Mouse (Mus musculus): Measurements from ENCODE around the gene Angptl4.

Angptl4 gene

DNA sequence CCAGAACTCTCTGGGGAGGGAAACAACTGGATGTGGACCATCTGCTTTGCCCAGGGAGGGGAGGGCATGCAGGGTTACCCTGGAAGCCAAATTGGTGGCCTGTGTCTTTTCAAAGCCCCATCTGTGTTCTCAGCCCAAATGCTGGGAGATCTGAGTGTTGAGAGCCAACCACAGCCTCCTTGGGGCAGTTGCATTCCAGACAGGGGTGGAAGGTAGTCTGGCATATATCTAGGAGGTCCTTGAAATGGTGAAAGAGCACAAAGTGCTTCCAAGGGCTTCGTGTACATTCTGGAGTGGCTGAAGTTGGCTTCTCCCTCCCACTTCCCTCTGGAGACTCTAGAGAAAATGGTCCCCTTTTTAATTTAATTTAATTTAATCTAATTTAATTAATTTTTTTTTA lies 23.1 kb upstream of the Angptl4 start:
- DNase-seq (ENCODE audit: low spot score) = peak; percentile 63

DNA sequence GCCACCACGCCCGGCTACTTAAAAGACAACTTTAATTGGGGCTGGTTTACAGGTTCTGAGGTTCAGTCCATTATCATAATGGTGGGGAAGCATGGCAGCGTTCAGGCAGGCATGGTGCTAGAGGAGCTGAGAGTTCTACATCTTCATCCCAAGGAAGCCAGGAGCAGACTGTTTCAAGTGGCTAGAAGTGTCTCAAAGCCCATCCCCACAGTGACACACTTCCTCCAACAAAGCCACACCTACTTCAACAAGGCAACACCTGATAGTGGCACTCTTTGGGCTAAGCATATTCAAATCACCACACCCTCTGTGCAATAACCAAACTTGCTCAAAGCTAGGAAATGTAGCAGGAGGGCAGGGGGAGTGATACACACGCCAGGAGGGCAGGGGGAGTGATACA lies 22.6 kb upstream of the Angptl4 start:
- no peak for DNase-seq (ENCODE audit: low spot score)

DNA sequence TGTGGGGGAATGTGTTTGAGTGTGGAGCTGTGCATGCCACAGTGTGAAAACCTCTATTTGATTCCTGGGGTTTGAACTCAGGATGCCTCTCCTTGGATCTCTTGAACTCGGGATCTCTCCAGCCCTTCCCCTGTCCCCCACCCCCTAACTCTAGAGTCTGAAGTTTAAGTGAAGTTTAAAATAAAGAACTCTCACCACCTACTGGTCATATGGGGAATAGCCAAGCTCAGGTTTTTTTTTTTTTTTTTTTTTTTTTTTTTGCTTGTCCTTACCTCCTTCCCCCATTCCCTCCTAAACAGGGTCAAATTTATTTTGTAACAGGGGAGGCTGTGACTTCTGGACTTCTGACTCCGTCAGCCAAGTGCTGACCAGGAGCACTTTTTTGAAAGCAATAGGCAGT lies 20.6 kb upstream of the Angptl4 start:
- peak; percentile 59 for DNase-seq (ENCODE audit: low spot score)

DNA sequence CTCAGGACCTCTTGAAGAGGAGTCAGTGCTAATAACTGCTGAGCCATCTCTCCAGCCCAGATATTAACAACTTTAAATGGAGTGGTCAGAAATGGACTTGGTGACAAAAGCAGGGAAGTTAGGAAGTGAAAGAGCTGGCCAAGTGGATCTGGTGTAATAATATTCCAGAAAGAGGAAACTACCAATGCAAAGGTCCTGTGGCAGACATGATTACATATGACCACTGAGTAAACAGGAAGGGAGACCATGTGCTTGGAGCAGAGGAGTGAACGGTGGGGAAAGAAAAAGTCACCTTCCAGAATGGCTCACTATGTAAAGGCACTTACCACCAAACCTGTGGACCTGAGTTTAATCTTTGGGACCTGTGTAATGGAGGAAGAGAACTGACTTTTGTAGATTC lies 17.6 kb upstream of the Angptl4 start:
- no peak for DNase-seq (ENCODE audit: low spot score)

DNA sequence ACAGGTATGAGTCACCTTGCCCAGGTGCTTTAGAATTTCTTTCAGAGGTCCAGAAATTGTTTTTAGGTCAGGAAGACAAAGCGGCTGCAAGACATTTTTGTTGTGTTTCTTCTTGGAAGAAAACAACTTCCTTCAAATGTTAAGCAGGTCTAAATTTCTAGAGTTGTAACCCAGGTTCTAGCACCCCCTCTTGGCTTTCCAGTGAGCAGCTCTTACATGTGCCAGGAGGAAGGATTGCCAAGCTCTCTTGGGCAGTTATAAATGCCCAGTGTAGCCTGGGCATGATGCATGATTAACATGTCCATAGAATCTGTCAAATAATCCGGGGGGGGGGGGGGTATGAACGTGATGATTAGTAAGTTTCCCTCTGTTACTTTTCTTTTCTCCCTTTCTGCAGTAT lies 16.7 kb upstream of the Angptl4 start:
- peak; percentile 46 for DNase-seq (ENCODE audit: low spot score)

DNA sequence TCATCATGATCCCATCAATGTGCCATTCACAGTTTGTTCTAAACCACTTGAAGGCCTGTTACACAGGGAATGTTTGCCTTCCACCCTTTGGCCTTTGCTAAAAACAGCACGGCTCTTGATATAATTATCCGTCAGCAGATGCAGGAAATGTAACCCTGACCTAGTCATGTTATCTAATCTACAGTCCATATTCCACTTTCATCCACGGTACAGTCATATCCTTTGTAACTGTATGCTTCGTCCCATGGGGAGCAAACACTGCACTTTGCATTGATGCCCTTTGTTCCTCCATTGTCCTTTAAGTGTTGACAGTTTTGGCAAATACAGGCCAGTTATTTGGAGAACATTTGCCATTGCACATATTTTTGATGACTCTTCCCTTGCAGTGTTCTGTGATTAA lies 7.1 kb upstream of the Angptl4 start:
- peak; percentile 55 for DNase-seq (ENCODE audit: low spot score)

DNA sequence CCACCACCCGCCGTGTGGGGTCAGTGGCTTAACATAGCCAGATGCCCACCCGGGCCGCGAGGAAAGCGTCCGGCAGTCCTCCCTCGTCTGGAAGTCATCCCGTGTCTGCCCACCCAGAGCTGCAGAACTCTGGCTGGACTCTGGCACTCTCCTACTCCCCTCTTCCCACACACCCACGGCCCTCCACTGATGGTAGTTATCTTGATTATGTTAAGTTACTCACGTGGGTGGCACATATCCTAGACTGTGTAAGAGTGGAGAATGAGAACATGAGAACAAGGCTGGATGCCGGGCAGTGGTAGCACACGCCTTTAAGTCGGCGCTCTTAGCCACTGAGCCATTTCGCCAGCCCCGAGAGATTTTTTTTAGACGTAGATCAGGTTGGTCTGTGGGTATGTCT lies 4.7 kb upstream of the Angptl4 start:
- DNase-seq (ENCODE audit: low spot score) = no peak

DNA sequence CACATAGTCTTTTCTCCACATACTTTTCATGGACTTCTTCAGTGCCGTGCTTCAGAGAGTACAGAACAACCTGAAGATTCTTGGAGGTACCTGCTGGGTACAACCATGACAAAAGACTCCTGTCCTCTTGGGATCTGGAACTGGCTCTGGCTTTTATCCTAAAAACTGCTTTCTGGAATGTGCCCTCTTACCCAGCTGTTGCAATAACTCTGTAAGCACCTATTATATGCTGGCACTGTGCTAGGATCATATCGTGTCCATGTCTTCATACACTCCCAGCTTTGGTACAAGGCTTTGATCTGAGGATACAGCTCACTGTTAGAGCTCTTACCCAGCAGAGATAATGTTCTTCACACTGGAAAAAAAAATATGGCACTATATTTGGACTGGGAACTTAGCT lies 3.3 kb upstream of the Angptl4 start:
- no peak for DNase-seq (ENCODE audit: low spot score)

DNA sequence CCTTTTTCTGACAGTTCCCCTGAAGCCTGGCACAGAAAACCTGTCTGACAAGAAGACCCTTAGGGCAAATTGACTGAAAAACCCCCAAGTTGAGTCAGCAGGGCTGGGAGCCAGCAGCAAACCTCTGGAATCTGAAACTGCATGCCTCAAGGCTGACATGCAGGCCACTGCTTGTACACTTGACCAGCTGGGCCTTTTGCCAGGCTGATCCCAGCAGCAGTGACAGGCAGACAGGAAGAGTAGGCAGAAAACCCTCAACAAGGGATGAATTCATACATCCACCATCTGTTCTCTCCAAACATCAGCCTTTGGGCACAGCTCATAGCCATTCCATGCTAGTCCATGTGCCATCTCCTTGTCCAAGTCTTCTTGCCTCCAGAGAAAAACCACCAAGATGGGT lies 1.8 kb upstream of the Angptl4 start:
- DNase-seq (ENCODE audit: low spot score) = peak; percentile 79

DNA sequence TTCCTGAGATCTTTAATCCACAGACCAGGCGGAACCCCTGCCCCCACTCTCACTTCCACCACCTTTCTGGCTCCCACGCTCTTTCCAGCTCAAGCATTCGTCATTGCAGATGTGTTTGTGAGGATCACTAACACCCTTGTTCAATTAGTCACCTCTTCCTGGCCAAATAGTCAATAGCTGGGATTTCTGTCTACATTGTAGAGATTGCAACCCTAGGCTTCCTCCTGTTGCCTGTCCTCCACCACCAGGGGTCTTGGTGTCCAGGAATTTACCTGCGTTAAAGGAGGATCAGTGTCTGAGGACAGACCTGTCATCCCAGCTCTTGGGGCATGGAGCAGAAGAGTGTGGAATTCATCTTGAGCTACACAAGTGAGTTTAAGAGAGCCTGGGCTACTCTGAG lies 437 bp upstream of the Angptl4 start:
- DNase-seq (ENCODE audit: low spot score) = no peak

DNA sequence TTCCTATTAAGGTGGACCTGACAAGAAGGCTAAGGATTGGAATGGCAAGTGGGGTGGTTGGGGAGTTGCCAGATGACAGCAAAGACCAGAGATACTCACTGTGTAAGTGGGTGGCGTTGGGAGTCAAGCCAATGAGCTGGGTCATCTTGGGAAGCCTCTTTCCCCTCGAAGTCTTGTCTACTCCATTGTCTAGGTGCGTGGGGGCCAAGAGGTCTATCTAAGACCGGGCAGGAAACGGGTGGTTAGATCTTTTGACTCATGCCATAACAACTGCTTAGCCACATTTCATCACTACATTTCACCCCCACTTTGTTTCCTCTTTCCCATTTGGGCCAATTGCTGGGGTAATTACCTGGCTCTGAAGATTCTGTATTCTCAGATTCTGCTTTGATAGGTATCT lies 1.2 kb downstream of the Angptl4 start:
- no peak for DNase-seq (ENCODE audit: low spot score)

DNA sequence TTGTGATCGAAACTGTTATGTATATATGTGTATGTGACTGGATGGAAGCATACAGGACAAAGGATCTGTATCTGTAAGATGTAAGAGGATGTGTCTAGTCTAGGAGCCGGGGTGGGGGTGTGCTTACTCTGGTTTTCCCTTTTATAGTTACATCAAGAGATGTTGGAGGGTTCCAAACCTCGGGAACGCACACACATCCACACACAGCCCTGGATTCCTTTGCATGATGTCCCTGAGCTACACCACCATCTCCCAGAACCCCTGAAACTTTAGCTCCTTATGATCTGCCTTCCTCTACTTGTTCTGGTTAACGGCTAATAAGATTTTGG lies 1.7 kb downstream of the Angptl4 start:
- no peak for DNase-seq (ENCODE audit: low spot score)

DNA sequence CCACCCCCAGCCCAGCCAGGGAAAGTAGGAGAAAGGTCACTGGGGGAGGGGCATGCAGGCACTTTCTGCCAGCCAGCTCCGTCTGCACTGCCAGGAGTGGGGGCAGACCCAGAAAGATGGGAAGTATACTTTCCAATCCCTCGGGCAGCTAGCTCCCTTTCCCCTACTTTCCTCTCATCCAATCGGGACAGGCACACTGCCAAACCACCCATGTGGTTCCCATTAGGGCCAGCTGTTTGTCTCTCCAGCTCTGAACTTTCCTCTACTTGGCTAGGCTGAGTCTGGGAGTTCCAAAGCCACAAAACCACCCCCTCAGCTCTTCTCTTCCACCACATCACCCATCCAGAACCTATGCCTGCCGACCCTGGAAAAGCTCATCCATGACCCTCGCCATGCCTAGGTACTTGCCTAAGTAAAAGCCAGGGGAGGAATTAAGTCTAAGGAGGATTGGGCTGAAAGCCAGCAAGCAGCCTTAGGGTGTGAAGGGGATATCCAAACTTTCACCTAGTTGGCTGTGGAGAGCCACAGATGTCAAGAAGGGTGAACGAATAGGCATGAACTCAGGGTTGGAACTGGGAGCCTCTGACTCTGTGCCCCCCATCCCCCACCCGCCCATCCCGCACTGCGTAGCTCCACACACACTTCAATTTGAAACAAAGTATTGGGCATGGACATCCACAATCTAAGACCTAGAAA lies 2.2 kb downstream of the Angptl4 start:
- peak; percentile 90 for DNase-seq (ENCODE audit: low spot score)

DNA sequence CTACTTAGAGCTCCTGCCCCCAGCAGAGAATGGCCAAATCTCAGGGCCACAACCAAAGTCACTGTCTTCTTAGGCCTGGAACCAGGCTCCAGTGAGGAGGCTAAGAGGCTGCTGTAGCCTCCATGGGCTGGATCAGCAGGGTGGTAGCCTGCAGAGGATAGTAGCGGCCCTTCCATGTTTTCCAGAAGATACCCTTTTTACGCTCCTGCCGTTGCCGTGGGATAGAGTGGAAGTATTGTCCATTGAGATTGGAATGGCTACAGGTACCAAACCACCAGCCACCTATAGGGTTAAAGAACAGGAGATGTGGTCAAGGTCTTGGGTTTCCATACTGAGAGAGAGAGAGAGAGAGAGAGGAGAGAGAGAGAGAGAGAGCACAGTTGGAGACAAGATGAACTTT lies 6.3 kb downstream of the Angptl4 start:
- no peak for DNase-seq (ENCODE audit: low spot score)

DNA sequence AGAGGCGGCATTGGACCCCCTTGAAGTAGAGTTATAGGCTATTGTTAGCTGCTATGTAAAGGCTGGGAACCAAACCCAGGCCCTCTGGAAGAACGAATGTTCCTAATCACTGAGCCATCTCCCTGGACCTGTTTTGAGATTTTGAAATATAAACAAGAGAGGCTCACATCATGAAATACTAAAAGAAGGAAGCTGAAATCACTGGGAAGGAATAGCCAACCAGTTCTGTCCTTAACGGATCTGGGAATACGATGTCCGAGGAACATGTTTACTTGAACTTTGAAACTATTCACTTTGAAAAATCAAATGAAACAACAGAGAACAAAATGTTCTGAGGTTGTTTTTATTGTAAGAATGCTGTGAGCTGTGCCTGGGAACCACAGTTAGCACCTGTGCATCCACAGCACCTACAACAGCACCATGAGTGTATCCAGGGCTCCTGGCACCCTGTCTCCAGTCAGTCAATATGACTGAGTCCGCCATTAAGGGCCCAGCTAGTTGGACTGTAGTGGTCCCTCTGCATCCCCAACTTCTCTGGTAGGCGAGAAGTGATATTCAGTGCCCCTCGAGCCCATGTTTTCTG lies 7.0 kb downstream of the Angptl4 start:
- no peak for DNase-seq (ENCODE audit: low spot score)

DNA sequence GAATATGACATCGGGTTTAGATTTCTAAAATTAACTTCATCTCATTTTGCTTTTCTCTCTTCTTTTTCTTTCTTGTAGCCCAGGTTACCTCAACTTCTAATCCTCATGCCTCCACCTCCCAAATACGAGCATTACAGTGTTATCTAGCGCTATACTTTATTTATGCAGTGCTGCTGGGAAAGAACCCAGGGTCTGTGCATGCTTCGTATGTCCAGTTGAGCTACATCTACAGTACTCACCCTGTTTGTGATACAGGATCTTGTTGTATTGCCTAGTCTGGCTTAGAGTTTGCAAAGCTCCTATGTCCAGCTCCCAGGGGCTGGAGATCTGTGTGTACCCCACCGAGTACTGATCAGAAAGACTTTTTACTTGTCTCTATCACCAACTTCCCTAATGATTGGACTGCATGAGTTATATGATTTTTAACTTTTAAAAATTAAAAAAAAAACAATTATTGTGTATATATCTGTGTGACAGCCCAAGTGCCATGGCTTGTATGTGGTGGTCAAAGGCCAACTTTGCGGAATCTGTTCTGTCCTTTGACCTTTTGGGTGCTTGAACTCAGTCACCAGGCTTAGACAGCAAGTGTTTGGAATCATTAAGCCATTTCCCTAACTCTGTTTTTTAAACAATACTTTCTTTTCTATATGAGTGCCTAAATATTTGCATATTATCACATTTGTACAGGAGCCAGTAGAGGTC lies 7.6 kb downstream of the Angptl4 start:
- DNase-seq (ENCODE audit: low spot score) = no peak

DNA sequence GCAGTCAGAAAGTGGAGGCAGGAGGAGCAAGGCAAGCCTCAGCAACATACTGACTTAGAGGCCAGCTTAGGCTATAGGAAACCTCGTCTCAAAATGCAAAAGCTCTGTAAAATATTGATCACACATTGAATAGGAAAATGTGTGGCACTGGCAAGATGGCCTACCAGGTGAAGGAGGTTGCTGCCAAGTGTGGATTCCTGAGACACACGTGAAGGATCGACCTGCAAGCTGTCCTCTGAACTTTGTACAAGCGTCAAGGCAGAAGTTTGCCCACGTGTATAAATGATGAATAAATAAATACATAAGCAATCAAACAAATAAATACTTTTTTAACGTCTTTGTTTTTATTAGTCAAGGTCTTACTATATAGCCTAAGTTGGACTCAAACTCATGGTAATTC lies 8.2 kb downstream of the Angptl4 start:
- no peak for DNase-seq (ENCODE audit: low spot score)

DNA sequence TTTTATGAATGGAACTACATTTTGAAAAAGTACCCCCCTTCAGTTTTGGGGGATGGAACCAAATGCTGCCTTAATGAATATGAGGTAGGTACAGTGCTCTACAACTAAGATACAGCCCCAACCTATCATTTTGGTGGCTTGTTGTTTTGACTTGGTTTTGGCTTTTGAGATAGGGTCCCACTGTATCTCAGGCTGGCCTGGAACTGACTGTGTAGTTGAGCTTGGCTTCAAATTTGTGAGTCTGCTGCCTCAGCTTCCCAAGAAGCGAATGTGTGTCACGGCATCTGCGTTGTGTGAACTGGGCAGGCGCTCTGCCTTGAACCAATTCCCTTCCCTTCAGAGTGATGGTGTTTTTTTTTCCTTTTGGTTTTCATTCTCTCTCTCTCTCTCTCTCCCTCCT lies 10.0 kb downstream of the Angptl4 start:
- DNase-seq (ENCODE audit: low spot score) = no peak

DNA sequence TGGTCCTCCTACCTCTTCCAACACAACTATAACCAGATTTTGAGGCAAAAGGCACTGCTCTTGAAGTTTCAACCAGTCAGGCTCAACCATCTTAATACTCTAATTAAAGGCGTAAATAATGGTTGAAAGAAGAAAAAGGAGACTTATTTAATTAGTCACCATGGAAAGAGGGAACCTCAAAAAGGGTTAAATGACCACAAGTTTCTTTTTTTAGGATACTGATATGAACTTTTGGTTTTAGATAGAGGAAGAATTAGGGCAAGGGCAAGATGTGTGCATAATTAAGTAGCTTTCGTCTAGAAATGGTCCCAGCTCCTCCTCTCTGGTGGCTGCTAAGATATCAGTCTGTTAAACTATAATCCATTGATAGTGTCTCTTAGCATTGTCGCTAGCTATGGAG lies 15.2 kb downstream of the Angptl4 start:
- no peak for DNase-seq (ENCODE audit: low spot score)

DNA sequence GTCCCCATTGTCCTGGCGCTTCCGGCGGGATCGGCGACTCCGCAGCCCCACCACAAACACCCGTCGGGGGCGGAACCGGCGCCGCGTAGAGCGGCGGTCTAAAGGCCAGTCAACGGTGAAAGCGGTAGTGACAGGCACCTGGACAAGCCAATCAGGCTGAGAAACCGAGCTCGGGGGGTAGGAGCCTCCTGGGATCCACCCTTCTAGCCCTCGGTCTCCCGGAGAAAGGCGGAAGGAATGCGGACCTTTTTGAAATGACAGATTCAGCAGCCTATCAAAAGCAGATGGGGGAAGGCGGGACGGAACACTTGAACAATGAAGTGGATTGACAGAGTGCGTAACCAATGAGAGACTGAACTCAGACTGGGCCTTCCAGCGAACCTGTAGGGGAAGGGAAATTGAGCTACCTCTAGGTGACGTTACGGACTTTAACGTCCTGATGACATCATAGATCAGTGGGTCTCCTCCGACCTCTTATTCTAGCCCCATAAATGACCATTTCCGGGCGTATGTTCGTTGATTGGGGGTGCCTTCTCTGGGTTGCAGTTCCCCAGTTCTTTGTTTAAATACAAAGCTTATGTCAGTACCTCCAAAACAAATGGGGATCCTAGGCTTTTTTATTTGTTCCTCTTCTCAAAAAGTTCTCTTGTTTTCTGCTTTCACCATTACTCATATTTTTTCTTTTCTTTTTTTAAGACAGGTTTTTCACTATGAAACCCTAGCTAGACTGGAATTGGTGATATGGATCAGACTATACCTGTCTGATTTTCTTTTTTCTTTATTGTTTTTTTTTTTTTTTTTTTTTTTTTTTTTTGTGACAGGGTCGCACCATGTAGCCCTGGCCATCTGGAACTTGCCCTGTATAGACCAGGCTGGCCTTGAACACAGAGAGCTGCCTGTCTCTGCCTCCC lies 21.1 kb downstream of the Angptl4 start, which contains the start of gene Rab11b:
Rab11b (minus strand) TSS at position 276 of the 911 bp plus-strand sequence.
- peak; percentile 100 for DNase-seq (ENCODE audit: low spot score)

DNA sequence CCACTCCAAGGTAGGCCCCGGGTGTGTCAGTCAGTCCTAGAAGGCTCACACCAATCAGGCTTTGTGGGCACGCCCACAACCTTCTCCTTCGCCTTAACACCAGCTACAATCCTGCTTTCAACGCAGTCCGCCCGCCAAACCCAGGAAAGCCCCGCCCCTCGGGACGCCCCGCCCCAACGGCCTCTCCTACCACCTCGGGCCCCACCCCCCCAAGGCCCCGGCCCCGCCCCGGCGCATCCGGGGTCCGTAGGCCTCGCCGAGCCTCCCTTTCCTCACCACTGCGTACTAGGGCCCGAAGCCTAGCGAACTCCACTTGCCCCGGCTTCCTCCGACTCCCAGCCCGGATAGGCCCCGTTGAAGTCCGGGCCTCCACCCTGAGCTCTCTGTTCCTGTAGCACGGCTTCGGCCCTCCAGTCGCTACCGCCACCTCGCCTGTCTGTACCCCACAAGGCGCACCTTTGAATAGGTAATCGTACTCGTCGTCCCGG lies 21.8 kb downstream of the Angptl4 start:
- peak; percentile 88 for DNase-seq (ENCODE audit: low spot score)

DNA sequence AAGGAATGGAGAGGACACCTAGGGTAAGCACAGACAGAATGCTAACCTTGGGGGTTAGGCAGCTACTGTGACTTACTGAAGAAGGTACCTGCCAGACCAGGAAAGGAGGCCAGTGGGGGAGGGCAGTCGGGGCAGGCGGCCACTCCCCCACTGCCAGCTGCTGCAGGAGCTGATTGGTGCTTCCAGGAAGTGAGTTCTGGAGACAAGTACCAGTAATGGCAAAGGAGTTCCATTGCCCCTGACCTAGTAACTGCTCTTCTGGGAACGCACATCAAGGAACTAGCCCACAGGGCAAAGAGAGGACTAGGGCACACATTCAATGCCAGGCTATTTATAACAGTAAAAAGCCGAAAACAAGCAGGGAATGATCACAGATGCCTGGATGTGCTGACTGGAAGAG lies 24.4 kb downstream of the Angptl4 start:
- DNase-seq (ENCODE audit: low spot score) = no peak

All from MN1 (cell line).